Mouse (Mus musculus): ENCODE data around the gene Usp9x. TPM values are rescaled to one million over a fixed set of nuclear protein-coding genes. Genes with fewer than 3 reads are reported as not detected.
A peak's percentile ranks its signal among the peaks of the same experiment; 100 is the strongest.

Gene Usp9x
- polyA plus RNA-seq, 1 experiment = 36.4 TPM

- DNase-seq (ENCODE audit: low spot score) = peak; percentile 53
Observed at GRCm38 (mm10) chrX:13072461-13072982, 1.2 kb downstream of the Usp9x start.

- DNase-seq (ENCODE audit: low spot score) = no peak
Observed at GRCm38 (mm10) chrX:13085621-13086020, 14.3 kb downstream of the Usp9x start.

GRCm38 (mm10) chrX:13096985-13097384 lies 25.7 kb downstream of the Usp9x start:
- no peak for DNase-seq (ENCODE audit: low spot score)

GRCm38 (mm10) chrX:13206514-13206913 lies 135.2 kb downstream of the Usp9x start:
- DNase-seq (ENCODE audit: low spot score) = no peak

- peak; percentile 81 for DNase-seq (ENCODE audit: low spot score)
Observed at GRCm38 (mm10) chrX:13207512-13208341, 136.4 kb downstream of the Usp9x start.

- DNase-seq (ENCODE audit: low spot score) = no peak
Observed at GRCm38 (mm10) chrX:13208404-13208803, 137.1 kb downstream of the Usp9x start.

GRCm38 (mm10) chrX:13214275-13214674 lies 143.0 kb downstream of the Usp9x start:
- DNase-seq (ENCODE audit: low spot score) = no peak

Other genes with a start within 250 kb of the Usp9x start
- 61.9 and 98.8 TPM in 2 replicates for gene Ddx3x, start 209.5 kb downstream of the Usp9x start, polyA plus RNA-seq (2012; rRNA removed)

All from urinary bladder, adult 2 months (tissue).